Mouse (Mus musculus) Patski (cell line): ENCODE data around the gene Rdh8. TPM values are rescaled to one million over a fixed set of nuclear protein-coding genes. Genes with fewer than 3 reads are reported as not detected.

Source experiments
- ATAC-seq: fragments of 100-300 bp; one replicate; pipeline ENCODE4 v1.8.0; 2021
- CTCF ChIA-PET: fragments of 350-600 bp; sonication (Branson Sonifier 250); formaldehyde crosslinking; loops from one replicate; lab custom pipeline; 2022; ENCODE audit warnings: inconsistent platforms; lab: Charles Lee
- POLR2A ChIA-PET: fragments of 350-600 bp; sonication (Branson Sonifier 250); formaldehyde crosslinking; loops from one replicate; lab custom pipeline; 2022; ENCODE audit warnings: antibody characterized with exemption, inconsistent platforms; lab: Charles Lee
- DNase-seq: peaks from one replicate; pipeline ENCODE4 v3.0.0-alpha.2; 2011; ENCODE audit warnings: low read depth, low spot score
- H3K27me3 ChIP-seq: fragments of 371-371 bp; one replicate; pipeline ENCODE4 v1.5.1; 2021
- CTCF ChIP-seq: fragments of 100-300 bp; IDR thresholded peaks from one replicate; pipeline ENCODE4 v1.5.1; 2021
- in situ Hi-C: fragments of 300-500 bp; cut with MboI; formaldehyde crosslinking; loops from 3 replicates; pipeline ENCODE4 v1.11.1; 2018; ENCODE audit warnings: low pct_unique_long_range_greater_than_20kb, mixed read lengths
- polyA plus RNA-seq: library from polyadenylated mRNA; unstranded; gene quantifications from one replicate; pipeline ENCODE4 v1.2.3, GENCODE M21; 2021

The Rdh8 gene
- polyA plus RNA-seq = not detected

DNA sequence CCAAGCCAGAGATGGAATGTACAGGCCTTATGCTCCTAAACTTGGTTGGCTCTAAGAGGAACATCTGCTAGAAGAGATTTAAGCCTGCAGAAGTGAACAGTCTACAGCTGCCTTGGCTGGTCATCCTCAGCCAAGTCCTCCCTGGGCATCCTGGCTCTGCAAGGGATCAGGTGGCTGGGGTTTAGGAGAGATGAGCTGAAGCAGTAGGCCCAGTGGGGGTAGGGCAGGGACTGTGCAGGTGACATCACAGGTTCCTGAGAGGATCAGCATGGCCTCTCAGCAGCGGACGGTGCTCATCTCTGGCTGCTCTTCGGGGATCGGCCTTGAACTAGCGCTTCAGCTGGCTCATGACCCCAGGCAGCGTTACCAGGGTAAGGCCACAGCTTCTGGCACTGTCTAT is at the start of gene Rdh8:
TSS of gene Rdh8 (plus strand) at position 268 of the 400 bp plus-strand sequence.
- no peak for ATAC-seq
- peaks cover 4% of the 10 kb centered on the region for H3K27me3 ChIP-seq
- DNase-seq = no peak
- ChIA-PET CTCF (no interaction called here), POLR2A (no interaction called here)
- no peak for TF ChIP-seq CTCF
- in situ Hi-C loops = no loop called here

DNA sequence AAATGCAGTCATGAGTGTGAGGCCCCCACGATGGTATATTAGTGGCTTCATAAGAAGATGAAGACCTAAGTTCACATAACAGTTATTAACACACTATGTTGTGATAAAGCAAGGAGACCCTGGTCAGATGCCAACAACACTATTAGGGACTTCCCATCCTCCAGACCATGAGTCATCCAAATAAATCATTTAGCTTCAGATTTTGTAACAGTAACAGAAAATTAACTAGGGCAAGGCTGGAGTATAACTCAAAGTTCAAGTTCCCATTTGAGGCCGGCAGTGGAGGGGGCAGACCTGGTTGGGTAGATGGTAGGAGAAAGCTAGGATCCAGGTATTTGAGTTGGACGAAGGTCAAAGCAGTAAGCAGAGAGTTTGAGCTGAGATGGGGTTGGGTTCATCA is 37.0 kb upstream of the Rdh8 start:
- H3K27me3 ChIP-seq = no peaks in the 10 kb centered on the region
- ChIA-PET CTCF (interaction anchor here (1.6 kb wide), 1 partner anchor 41 kb away, joined by 3 read pairs; no protein-coding TSS in a partner anchor), POLR2A (no interaction called here)
- in situ Hi-C loops = no loop called here
- TF ChIP-seq CTCF = no peak
- no peak for DNase-seq
- peak; percentile 27 for ATAC-seq

DNA sequence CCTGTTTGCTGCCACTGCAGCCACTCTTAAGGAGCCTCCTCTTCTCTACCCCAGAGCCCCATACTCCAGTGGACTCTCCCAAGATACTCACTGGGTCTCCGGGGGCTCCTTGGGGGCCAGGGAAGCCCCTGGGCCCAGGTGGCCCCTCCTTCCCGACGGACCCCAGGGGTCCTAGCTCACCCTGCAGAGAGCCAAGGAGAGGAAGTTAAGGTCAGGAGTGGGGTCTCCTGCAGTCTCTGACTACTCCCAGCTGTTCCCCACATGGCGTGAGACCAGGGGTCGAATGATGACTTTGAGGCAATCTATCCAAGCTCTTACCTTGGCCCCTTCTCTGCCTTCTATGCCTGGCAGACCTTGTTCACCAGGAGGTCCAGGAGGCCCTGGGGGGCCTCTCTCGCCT is 33.2 kb upstream of the Rdh8 start:
- no peak for TF ChIP-seq CTCF
- DNase-seq (no peak), ATAC-seq (no peak)
- H3K27me3 ChIP-seq = no peaks in the 10 kb centered on the region
- POLR2A ChIA-PET = no interaction called here
- CTCF ChIA-PET = no interaction called here
- in situ Hi-C loops = no loop called here

DNA sequence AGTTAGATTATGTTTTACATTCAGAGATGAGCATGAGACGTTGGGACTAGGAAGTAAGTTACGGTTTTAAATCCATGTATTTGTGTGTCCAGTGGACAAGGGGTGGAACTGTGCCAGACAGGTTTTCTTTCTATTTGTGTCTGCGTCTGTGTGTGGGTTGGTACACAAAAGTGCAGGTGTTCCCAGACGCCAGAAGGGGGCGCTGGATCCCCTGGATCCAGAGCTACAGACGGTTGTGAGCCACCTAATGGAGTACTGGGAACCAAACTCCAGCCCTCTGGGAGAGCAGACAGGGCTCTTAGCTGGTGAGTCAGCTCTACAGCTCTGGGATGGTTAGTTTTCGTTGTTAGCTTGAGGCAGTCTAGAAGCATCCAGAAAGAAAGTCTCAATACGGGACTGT is 30.3 kb upstream of the Rdh8 start:
- ChIA-PET CTCF (interaction anchor here (1.1 kb wide), 1 partner anchor 48 kb away, joined by 3 read pairs; no protein-coding TSS in a partner anchor), POLR2A (no interaction called here)
- in situ Hi-C loops = no loop called here
- DNase-seq (no peak), ATAC-seq (no peak)
- no peaks in the 10 kb centered on the region for H3K27me3 ChIP-seq
- no peak for TF ChIP-seq CTCF

DNA sequence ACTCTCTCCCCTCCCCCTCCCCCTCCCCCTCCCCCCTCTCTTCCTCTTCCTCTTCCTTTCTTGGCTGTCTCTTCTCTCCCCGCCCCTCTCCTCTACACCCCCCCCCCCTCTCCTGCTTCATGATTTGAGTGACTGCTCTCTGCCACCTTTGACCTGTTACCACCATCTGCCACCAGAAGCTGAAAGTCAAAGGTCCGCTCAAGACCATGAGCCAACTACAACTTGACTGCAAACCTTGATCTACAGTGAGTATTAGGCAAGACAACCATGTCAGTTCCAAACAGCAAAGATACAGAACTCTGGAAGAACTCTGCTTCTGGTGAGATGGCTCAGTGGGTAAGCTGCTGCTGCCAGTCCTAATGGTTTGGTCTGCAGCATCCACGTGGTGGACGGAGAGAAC is 28.7 kb upstream of the Rdh8 start:
- POLR2A ChIA-PET = no interaction called here
- no peaks in the 10 kb centered on the region for H3K27me3 ChIP-seq
- CTCF ChIA-PET = no interaction called here
- no peak for ATAC-seq
- DNase-seq = no peak
- in situ Hi-C loops = no loop called here
- TF ChIP-seq CTCF = no peak

DNA sequence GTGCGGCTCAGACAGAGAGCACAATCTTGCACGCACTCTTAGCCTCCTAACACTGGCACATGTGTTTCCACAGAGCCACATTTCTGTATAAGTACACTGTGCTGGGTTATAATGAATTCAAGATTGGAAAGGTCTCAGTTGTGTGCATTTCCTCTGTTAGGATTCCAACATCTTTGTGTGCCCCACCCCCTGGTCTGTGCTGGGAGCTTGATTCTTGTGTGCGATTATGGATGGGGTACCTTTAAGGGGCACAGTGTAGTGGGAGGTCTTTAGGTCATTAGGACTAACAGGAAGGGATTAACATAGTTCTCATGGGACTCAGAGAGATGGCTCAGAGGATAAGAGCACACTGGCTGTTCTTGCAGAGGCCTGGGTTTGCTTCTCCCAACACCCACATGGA is 28.0 kb upstream of the Rdh8 start:
- ATAC-seq (no peak), DNase-seq (no peak)
- no peak for TF ChIP-seq CTCF
- CTCF ChIA-PET = no interaction called here
- POLR2A ChIA-PET = no interaction called here
- no peaks in the 10 kb centered on the region for H3K27me3 ChIP-seq
- in situ Hi-C loops = no loop called here

DNA sequence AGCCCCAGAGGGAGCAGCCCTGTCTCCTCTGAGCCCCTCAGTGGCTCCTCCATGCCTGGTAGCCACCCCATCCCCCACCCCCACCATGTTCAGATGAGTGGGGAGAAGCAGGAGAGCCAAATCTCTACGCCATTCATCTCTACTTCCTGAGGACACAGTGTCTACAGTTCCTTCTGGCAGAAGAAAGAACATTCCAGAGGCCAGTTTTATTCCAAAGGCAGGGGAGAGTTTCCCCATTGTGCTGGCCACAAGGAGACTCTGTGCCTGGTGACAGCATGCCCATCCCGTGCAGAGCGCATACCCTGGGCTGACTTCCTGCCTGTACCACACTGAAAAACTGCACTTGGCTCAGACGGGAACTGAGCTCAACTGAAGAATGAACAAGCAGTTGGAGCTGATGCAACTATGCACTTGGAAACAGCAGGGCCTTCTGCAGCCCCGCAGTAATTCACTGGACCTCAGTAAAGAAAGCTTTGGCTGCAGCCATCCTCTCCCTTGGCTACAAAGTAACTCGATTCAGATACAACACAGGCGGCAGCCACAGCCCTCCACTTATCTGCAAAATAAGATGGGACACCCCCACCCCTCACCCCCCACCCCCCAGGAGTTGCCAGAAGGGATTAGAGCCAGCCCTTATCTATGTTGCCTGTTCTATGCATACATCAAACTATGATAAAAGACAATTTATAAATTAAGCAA is 24.0 kb upstream of the Rdh8 start:
- peak; percentile 45 for ATAC-seq
- in situ Hi-C loops = no loop called here
- ChIA-PET CTCF (interaction anchor here (1.2 kb wide), 1 partner anchor 51 kb away, joined by 4 read pairs; no protein-coding TSS in a partner anchor), POLR2A (no interaction called here)
- H3K27me3 ChIP-seq = no peaks in the 10 kb centered on the region
- DNase-seq = peak; percentile 3
- TF ChIP-seq CTCF = no peak

DNA sequence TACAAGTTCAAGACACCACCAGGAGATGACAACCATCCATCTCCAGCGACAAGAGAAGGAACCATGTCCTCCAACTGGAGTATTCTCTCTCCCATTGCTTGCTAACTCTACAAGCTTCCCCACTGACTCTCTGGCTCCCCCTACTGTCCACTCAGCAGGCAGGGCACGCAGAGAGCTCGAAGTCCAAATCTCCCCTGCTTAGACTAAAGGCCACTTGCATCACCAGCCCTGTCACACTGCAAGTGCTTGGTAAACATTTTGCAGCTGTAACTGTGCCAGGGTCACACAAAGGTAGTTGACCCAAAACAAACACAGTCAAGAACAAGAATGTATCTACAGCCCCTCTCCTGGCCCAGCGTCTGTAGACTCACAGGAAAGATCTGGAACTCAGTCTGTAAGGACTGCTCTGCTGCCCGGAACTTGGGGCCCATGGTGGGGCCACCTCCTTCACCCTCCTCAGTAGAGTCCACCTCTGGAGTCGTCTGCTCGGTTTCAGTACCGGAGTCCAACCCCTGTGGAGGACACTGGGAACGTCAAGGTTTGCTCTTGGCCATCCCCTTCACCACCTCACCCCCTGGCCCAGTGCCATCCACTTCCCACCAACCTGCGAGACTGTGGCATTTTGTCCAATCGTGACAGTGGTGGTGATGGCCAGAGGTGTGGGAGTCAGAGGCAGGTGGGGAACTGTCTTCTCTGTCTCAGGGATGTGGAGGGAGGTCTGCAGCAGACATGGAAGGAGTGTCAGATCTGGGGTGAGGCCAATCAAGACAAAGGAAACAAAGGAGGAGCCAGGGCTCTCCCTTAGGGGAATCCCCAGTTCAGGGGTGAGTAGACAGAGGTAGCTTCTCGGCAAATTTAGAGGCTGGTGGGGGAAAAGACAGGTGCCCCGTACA is 13.8 kb upstream of the Rdh8 start:
- ChIA-PET POLR2A (no interaction called here), CTCF (interaction anchor here (1.1 to 1.5 kb wide), 2 partner anchors 12 to 64 kb away, joined by 4 read pairs; no protein-coding TSS in a partner anchor)
- no peak for DNase-seq
- in situ Hi-C loops = no loop called here
- peak; percentile 87 for TF ChIP-seq CTCF
- no peaks in the 10 kb centered on the region for H3K27me3 ChIP-seq
- ATAC-seq = no peak

DNA sequence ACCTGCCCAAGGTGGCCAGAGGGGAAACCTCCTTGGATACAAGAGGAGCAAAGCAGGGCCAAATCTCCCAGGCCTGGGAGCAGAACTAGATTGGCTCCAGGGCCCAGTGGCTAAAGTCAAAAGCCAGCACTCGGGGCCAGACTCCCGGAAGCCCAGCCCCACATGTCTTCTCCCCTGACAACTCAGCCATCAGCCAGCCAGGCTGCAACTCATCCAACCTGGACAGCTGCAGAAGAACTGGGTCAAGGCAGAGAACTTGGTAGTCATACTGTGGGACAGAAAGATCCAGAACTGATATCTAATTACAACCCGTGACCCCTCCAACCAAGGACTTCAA is 13.2 kb upstream of the Rdh8 start:
- DNase-seq = no peak
- no peak for ATAC-seq
- no peak for TF ChIP-seq CTCF
- H3K27me3 ChIP-seq = no peaks in the 10 kb centered on the region
- POLR2A ChIA-PET = no interaction called here
- CTCF ChIA-PET = no interaction called here
- in situ Hi-C loops = no loop called here

DNA sequence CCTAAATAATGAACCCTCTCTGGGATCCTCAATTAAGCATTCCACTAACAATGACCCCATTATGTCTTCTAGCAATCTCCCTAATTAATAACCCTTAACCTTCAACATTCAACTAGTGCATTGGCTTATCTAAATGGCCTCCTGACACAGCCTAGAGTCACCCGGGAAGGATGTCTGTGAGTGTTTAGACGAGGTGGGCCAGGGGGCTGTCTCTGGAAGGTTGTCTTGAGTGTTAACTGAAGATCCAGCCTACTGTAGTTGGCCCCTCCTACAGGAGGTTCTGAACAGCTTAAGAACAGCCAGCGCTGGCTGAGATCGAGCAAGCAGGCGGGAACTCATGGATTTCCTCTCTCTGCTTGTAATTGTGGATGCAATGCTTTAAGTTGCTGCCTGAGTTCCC is 12.6 kb upstream of the Rdh8 start:
- CTCF ChIA-PET = no interaction called here
- DNase-seq (no peak), ATAC-seq (no peak)
- in situ Hi-C loops = no loop called here
- no peaks in the 10 kb centered on the region for H3K27me3 ChIP-seq
- POLR2A ChIA-PET = no interaction called here
- no peak for TF ChIP-seq CTCF

DNA sequence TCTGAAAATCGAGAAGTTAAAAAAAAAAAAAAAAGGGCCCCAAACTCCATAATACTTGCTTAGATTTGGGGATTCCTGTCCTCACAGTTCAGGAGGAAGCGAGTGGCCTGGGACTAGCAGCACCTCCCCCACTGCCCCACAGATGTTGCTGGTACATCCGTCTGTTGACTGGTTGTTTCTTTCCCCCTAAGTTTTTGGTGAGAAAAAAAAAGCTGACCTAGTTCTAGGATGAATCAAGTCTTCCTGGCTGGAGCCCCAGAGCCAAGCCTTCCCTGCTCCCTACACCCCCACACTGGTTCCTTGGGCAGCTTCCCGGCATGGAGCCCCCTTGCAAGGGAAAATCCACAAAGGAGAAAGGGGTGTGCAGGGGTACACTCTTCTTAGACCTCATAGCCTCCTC is 8.0 kb upstream of the Rdh8 start:
- ChIA-PET CTCF (no interaction called here), POLR2A (no interaction called here)
- in situ Hi-C loops = no loop called here
- DNase-seq (no peak), ATAC-seq (no peak)
- TF ChIP-seq CTCF = no peak
- peaks cover 4% of the 10 kb centered on the region for H3K27me3 ChIP-seq
